Mouse (Mus musculus) cerebellum, adult 9-10 months (tissue): ENCODE measurements around the gene Laptm5.
A peak's percentile ranks its signal among the peaks of the same experiment; 100 is the strongest.

Experiments
- DNase-seq: peaks from one replicate; pipeline ENCODE4 v3.0.0; 2022

Laptm5 gene

GRCm38 (mm10) chr4:130913077-130913476 lies at the start of gene Laptm5:
Gene Laptm5 (plus strand): TSS chr4:130913125.
- DNase-seq: no peak

- no peak for DNase-seq
Measured at GRCm38 (mm10) chr4:130865460-130865859, 47.5 kb upstream of the Laptm5 start.

DNA sequence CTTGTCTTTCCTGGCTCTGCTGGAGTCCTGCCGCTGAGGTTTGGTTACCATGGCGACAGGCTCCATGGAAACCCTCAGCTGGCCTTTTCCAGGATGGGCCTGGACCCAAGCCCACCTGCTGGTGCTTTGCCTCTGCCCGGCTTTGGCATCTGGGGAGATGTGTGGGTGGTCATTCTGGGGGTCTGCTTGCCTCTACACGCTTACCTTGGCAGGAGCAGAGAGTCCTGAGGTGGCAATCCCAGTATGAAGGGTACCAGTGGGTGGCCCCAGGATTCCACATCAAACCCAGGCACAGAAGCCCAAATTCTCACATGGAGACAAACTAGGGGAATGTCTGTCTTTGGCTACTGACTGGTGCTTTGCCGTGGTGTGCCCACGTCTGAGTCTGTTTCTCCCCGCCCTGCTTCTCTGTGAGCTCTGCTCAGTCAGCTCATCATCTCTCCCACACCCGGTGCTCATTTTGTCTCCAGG lies 47.0 kb upstream of the Laptm5 start:
- peak; percentile 54 for DNase-seq

DNA sequence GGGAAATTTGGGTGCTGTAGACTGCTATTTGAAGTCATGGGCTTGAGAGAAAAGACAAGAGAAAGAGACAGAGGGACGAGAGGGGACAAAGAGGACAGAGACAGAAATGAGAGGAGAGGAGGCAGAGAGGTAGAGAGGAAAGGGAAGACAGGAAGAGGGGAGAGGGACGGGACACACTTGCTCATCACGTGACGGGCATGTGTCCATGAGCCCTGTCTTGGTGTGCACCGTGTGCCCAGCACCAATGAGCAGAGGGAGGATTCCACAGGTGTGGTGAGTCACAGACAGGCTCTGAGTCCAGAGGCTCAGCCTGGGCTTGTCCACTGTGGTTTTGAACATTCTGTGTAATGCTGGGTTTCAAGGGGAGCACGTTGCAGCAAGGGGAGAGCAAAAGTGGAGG lies 45.0 kb upstream of the Laptm5 start:
- DNase-seq: no peak

- no peak for DNase-seq
Measured at GRCm38 (mm10) chr4:130868803-130869202, 44.1 kb upstream of the Laptm5 start.

DNA sequence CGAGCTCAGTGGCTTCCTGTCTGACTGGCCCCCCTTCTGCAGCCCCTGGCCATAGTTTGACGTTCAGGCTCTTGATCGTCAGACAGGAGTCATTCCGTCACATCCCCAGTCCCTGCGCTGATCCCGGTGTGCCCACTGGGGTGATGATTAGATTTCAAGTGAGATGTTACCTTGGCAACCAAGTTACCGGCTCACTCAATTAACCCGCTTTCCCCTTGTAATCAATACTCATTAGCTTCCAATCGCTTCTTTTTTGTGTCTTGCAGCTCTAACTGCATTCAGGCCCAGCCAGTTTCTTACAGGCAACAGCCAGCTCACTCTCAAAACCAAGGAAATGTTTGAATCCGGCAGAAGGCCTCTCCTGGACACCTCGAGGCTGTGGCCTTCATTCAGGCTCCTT lies 40.5 kb upstream of the Laptm5 start:
- DNase-seq: no peak

DNA sequence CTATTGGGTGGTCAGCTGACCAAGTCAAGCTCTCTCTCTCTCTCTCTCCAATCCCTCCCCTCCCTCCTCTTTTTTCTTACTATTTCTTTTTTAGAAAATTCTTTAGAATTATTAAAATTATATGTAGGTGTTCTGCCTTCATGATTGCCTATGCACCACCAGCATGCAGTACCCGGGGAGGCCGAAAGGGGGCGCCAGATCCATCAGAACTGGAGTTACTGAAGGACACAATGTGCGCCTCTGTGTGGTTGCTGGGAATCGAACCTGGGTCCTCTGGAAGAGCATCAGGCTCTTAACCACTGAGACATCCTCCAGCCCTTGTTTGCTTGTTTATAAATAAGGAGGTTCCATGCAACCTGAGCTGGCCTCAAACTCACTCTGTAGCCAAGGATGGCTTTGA lies 39.5 kb upstream of the Laptm5 start:
- DNase-seq: no peak

- DNase-seq: peak; percentile 81
Measured at GRCm38 (mm10) chr4:130874601-130875000, 38.3 kb upstream of the Laptm5 start.

- no peak for DNase-seq
Measured at GRCm38 (mm10) chr4:130876016-130876726, 36.8 kb upstream of the Laptm5 start.

GRCm38 (mm10) chr4:130878273-130879047 lies 34.5 kb upstream of the Laptm5 start:
- peak; percentile 94 for DNase-seq

DNA sequence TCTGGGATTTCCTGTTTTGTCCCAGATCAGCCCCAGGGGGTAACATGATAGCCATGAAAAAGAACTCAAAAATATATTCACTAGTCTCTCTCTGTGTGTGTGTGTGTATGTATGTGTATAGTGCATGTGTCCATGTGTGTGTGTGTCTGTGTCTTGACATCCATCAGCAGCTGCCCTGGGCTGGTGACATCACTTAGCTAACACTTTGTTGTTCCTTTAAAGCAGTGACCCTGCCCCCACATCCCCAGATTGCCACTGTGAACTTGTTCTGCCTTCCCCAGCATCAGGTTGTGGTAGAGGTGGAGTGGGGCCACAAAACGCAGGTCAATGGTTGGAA lies 33.9 kb upstream of the Laptm5 start:
- DNase-seq: no peak

DNA sequence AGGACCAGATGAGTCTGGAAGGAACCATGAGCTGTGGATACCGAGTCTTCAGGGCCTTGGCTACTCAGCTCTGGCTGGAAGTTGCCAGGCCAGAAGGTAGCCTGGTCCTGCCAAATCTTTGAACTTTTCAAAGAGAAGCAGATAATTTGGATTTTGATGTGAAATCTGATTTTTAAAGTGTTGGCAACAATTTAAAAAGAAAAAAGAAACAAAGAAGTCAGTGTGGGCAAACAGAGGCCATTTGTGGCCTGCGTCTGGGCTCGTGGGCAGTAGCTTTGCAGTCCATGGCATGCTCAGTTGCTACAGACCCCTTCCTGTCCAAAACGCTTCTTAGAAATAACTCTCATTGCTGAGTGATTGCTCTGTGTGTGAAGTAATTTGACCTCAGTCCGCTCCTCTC lies 31.6 kb upstream of the Laptm5 start:
- DNase-seq: no peak

DNA sequence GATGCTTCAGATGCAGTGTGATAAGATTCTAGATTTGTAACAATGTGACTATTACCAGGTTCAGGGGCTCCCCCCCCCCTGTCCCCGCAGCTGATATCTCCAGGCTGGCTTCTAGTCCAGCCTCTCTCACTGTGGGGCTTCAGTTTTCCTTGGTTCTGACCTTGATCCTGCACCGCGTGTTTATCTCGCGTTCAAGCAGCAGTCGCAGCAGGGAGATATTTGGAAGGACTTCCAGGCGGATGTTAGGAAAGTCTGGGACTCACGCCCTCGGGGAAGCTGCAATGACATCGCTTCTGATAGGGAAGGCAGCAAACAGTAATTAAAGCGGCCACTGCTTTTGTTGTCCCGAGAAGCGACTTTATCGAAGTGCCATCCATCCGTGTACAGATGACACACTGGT lies 30.2 kb upstream of the Laptm5 start:
- DNase-seq: no peak

- peak; percentile 64 for DNase-seq
Measured at GRCm38 (mm10) chr4:130883820-130884533, 28.9 kb upstream of the Laptm5 start.

DNA sequence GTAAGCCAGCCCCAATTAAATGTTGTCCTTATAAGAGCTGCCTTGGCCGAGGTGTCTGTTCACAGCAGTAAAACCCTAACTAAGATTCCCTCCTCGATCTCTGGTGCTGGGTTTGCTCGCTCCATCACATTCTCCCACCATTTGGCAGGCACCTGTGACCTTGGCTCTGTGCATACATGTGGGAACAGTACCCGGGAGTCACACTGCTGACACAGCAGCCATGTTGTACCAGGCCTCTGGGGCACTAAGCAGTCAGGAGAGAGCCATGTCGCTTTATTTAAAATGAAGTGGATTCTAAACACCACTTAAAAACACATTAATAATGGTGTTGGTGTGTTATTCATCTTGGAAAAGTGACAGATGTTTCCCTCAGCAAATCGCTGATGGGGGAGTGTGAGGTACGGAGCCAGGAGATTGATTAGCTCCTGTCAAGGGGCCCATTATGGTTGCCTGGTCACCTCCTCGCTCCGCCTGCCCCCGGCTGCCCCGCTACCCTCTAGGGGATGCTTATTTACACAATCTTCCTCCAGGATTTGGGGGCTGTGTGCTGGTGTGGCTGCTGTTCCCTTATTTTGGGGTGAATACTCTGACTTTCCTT lies 25.7 kb upstream of the Laptm5 start:
- DNase-seq: no peak

GRCm38 (mm10) chr4:130889777-130890510 lies 23.0 kb upstream of the Laptm5 start:
- no peak for DNase-seq

- no peak for DNase-seq
Measured at GRCm38 (mm10) chr4:130890511-130890840, 22.4 kb upstream of the Laptm5 start.

- DNase-seq: peak; percentile 87
Measured at GRCm38 (mm10) chr4:130892001-130892587, 20.8 kb upstream of the Laptm5 start.

DNA sequence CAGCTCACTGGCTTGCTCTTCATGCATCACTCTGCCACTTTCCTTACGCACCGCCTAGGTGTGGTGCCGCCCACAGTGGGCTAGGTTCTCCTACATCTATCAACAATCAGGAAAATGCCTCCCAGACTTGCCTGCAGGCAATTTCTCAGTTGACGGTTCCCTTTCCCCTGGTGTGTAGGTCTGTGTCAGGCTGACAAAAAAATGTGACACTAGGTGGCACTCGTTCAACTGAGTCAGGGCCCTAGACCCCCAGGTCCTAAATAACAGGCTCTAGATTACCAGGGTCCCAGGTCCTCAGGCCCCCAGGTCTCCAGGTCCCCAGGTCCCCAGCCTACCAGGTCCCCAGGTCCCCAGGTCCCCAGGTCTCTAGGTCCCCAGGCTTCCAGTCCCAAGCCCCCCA lies 19.2 kb upstream of the Laptm5 start:
- no peak for DNase-seq

DNA sequence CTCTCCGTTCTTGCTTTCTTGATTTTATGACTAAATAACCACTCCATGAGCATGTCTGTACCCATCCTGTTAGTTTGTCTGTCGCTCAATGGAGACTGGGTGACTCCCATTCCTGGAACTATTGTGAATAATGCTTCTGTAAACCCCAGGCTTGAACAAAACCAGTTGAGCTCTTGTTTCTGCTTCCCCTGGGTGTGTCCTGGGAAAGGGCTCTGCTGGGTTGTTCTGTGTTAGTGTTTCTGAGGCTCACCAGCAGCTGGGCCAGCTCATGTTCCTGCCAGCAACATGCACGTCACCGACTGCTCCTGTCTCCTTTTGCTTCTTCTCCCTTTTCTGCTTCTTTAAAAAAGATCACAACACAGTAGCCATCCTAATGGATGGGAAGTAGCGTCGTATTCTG lies 17.2 kb upstream of the Laptm5 start:
- DNase-seq: no peak

DNA sequence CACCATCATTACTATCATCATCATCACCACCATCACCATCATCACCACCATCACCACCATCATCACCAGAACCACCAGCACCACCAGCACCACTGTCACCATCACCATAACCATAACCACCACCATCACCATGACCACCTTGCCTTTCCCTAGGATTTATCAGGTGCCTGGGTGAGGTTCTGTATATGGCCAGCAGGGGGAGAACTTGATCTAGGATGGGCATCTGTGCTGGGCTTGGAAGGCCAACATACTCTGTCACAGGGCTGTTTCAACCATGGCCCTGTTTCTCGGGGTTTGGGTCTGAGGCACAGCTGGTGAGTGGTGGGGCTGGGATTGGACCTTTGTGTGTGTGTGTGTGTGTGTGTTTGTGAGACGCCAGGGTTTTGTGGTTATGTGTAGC lies 16.6 kb upstream of the Laptm5 start:
- no peak for DNase-seq

DNA sequence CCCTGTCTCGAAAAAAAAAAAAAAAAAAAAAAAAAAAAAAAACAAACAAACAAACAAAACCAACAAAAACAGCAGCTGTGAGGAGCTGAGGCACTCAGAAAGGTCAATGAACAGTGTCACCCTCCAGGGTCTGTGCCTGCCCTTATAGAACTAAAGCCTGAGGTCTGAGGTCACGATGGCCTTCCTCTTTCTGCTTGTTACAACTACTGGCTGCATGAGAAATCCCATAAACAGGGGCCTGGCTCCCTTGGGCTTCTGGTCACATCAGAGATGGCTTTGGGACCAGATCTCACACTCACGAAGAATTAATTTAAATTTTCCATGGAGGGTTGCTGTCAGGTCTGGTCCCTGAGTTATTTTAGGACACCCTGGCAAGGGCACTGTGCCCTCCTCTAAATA lies 13.5 kb upstream of the Laptm5 start:
- no peak for DNase-seq
